Mouse (Mus musculus): ENCODE data around the gene Hspd1.

Gene Hspd1

DNA sequence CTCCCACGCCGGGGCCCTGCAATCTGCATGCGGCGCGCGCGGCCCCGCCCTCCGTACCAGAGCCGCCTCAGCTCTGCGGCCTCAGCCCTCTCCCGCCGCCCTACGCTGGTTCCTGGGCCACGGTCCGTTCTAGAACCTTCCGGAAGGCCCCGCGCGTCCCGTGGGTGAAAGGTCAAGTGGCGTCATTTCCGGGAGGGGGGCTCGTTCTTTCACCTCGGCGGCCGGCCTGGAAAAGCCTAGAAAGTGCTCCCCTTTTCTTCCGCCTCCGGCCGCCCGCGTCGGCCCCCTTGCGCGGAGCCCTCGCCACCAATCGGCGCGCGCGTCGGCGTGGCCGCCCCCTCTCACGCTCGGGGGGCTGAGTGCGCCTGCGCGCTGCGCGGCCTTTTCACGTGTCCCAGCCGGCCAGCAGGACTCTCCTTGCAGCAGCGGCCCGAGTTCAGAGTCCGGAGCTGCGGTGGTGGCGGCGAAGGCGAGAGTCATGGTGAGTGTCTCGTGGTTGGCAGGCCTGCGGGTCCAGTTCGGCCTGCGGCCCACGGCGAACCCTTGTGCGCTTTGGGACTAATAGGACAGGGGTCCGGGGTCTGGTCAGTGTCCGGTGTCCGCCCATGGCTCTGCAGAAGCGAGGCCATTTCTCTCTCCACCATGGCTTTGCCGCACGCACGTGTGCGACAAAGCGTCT lies at the start of gene Hspd1, which contains the start of gene Hspe1:
TSS of gene Hspd1 (minus strand) at position 312 of the 679 bp plus-strand sequence.
TSS of gene Hspe1 (plus strand) at position 201 of the 679 bp plus-strand sequence.
- peak; percentile 99 to 100 for DNase-seq (ENCODE audit: inconsistent age in 2 of 2, low spot score in 1 of 2)

DNA sequence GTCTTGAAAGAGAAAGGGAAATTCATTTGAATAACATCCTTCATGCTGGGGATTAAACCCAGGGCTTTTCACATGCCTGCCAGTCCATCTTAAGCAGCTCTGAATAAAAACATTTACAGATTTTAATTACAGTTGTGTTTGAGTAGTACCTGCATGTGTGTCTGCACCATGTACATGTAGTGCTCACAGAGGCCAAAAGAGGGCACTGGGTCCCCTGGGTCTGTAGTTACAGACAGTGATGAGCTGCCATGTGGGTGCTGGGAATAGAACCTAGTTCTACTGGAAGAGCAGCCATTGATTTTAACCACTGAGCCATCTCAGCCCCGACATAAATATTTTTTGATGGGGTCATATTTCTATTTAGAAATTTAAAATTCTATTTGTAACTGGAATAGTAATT lies 47.8 kb upstream of the Hspd1 start:
- peak in 1 of 2 experiments; percentile 71 for DNase-seq (ENCODE audit: inconsistent age in 2 of 2, low spot score in 1 of 2)

DNA sequence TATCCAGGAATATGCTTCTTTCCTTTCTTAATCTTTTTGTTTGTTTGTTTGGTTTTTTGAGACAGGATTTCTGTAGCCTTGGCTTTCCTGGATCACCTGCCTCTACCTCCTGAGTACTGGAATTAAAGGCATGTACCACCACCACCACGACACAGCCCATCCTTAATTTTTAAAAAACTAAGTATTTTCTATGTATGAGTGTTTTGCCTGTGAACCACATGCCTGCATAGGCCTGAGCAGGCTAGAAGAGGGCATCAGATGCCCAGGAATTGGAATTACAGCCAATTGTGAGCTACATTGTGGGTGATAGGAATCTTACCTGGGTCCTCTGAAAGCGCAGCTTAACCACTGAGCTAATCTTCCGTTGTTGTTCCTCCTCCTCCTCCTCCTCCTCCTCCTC lies 46.3 kb upstream of the Hspd1 start:
- peak in 1 of 2 experiments; percentile 54 for DNase-seq (ENCODE audit: inconsistent age in 2 of 2, low spot score in 1 of 2)

DNA sequence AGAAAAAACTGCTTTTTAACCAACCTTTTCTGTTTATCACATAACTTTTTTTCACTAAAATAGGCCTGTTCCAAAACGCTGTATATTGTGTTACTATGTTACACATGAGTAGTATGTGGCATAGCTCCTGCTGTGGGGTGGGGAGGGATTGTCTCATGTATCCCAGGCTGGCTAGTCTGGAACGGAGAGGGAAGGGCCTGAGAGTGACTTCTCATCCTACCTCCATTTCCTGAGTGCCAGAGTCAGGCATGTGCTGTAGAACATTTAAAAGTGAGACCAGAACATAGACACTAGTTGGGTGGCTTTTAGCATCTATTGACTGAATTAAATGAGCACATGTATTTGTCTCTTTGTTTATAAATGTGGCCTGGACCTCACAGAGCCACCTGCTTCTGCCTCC lies 45.1 kb upstream of the Hspd1 start:
- DNase-seq (ENCODE audit: inconsistent age in 2 of 2, low spot score in 1 of 2) = peak; percentile 27 to 79

DNA sequence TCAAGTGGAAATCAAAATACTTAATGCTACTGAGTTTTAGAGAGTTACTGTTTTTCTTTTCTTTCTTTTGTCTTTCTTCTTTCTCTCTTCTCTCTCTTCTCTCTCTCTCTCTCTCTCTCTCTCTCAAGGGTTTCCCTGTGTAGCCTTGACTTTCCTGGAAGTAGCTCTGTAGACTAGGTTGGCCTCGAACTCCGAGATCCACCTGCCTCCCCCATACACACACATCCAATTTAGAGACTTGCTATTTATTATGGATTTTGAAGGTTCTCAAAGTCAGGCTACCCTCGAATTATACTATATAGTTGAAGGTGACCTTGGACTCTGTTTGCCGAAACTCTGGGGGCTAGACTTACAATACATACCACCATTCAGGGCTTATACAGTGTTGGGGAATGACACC lies 44.3 kb upstream of the Hspd1 start:
- DNase-seq (ENCODE audit: inconsistent age in 2 of 2, low spot score in 1 of 2) = peak in 1 of 2 experiments; percentile 68

DNA sequence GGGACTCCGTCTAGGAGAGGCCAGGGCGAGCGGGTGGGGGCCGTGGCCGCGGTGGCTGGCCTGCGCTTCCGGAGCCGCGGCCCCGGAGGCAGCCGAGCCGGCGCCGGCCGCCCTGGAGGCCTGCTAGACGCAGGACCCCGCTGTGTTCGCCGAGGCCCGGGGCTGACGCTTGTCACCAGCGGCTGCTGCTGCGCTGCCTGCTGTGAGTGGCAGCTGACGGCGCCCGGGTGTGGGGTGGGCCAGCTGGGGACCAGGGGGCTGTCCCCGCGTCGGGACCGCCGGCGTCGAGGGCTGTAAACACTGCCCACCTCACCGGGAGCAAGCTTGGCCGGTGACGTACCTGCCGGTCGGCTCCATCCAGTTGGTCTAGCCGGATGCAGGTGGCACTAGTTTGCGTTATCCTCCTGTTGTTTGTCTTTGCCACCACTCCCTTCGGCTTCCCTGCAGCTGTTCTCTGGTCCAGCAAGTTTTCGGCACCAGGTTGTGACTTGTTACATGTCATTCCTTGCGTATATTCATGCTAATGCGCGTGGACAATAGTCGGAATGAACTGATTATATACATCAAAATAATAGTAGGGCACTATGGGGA lies 43.5 kb upstream of the Hspd1 start:
- DNase-seq (ENCODE audit: inconsistent age in 2 of 2, low spot score in 1 of 2) = no peak

DNA sequence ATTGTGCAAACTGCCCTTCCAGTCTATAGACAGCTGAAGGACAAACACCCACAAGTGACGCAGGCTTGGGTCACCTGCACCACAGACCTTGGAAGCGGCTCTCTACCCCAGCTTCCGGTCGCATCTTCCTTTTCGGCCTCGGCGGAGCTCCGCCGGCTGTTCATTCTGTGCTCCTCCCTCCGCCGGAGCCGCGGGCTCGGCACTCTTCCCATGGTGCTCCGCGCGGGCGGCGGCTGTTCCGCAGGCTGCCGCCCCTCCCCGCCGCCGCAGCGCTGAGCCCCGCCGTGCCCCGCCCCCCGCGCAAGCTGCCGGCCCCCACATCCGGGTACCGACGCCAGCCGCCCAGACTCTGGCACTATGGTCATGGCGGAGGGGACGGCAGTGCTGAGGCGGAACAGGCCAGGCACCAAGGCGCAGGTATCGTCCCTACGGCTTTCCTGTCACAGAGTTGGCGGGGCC lies 42.9 kb upstream of the Hspd1 start, which contains the start of gene Mob4:
TSS of gene Mob4 (plus strand) at position 289 of the 459 bp plus-strand sequence.
- DNase-seq (ENCODE audit: inconsistent age in 2 of 2, low spot score in 1 of 2) = peak; percentile 94 to 98

DNA sequence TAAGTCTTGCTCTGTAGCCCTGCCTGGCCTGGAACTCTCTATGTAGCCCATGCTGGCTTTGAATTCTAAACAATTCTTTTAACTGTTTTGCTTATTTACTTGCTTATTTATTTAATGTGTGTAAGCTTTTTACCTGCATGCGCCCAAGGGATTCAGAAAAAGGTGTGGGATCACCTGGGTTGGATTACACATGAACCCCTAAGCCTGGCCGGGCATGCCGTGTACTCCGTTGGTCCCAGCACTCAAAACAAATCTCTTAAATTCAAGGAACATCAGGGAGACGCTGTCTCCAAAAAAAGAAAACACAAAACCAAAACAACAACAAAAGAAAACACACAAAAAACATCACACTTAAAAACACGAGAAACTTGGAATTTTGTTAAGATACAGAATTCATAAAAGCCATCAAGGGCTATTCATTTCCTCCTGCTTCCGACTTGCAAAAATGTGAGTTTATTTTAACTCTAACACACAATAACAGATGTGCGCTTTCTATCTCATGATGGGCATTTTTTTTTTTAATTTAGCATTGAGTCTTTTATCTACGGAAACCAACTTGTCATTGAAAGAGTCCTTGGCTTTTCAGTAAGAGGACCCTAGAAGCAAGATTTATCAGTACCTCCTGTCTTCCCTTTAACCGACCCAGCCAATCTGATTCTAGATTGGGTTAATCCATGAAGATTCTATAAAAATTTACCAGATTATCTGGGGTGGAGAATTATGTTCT lies 42.3 kb upstream of the Hspd1 start:
- DNase-seq (ENCODE audit: inconsistent age in 2 of 2, low spot score in 1 of 2) = peak in 1 of 2 experiments; percentile 70

DNA sequence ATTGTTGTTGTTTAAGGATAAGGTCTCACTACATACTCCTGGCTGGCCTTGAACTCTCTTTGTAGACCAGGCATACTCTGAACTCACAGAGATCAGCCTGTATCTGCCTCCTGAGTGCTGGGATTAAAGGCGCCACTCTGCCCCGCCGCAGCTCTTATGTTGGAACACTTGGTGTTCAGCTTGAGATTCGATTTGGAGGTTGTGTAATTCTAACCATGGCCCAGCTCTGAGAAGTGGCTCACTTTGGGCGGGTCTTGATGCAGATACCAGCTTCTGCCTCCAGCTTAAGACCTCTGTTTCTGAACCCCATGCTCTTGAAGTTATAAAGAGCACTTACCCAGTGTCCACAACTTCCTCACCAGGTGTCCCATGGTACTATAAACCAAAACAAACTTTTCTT lies 41.7 kb upstream of the Hspd1 start:
- peak in 1 of 2 experiments; percentile 75 for DNase-seq (ENCODE audit: inconsistent age in 2 of 2, low spot score in 1 of 2)

DNA sequence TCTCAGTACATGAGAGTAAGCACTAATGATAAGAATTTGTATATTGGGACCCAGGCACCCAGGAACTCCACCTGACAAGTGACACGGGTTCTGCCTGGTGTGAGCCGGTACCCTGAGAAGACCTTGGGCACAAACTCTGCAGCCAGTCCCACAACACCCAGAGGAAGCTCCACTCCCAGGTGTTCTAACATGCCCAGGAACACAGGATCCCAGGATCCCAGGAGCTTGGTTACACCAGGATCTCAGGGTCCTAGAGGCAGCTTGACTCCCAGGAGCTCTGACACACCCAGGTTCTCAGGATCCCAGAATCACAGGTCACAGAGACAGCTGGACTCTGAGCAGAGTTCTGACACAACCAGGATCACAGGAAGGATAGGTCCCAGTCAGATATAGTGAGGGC lies 36.1 kb upstream of the Hspd1 start:
- peak in 1 of 2 experiments; percentile 76 for DNase-seq (ENCODE audit: inconsistent age in 2 of 2, low spot score in 1 of 2)

DNA sequence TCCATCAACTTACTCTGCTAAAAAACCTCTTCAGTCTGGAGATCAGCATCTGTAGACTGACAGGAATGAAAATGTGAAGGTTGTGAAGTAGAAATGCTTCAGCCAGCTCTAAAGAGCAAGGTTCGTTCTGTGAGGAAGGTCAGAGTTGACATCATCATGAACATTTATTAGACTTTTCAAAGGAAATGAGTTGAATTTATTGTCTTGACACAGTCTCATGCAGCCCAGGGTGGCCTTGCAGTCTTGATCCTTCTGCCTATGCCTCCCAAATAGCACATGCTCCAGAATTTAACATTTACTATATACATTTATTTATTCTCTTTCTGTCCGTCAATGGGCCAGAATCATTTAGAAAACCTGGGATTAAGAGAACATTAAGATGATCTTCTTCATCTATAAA lies 35.5 kb upstream of the Hspd1 start:
- DNase-seq (ENCODE audit: inconsistent age in 2 of 2, low spot score in 1 of 2) = peak; percentile 75 to 86

DNA sequence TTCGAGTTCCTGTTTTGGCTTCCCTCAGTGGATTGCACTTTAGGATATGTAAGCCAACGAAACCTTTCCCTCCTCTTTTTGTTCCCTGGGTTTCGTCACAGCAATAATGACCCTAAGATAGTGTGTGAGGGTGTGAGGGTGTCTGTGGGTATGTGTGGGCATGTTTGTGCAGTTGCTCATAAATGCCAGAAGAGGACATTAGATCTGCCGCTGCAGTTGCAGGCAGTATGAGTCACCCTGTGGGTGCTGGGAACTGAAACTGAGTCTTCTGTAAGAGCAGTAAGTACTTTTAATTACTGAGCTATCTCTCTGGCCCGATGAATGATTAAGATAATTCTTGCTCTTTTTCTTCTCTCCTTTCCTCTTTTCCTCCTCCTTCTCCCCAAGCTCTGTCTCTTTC lies 35.0 kb upstream of the Hspd1 start:
- DNase-seq (ENCODE audit: inconsistent age in 2 of 2, low spot score in 1 of 2) = peak; percentile 55 to 88

DNA sequence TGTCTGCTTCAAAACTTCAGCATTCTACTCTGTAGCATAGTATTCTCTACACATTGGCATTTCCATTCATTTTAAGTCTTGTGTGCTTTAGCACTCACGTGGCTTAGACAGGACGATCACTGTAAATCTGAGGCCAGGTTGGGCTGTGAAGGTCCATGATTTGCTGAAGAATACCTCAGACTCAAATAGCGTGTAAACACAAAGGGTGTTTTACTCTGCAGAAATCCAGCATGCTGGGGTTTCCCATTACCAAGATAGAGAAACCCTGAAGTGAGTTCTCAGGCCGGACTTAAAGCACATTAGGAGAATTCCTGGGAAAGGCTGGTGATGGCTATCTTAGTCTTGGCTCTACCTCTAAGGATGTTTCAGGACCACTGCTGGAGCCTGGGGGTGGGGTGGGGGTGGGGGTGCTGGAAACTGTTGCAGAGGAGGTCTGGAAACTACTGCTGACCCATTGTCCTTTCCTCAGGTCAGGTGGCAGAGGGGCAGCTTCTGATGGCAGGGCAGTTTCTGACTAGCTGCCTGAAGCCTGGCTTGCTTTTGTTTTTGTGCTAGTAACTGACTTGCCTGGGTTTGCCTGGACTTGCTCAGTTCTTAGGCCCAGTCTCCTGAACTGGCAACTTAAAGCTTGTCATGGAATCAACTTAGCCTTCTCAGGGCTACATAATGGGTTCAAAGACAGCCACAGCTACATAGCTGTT lies 21.2 kb upstream of the Hspd1 start:
- DNase-seq (ENCODE audit: inconsistent age in 2 of 2, low spot score in 1 of 2) = no peak

DNA sequence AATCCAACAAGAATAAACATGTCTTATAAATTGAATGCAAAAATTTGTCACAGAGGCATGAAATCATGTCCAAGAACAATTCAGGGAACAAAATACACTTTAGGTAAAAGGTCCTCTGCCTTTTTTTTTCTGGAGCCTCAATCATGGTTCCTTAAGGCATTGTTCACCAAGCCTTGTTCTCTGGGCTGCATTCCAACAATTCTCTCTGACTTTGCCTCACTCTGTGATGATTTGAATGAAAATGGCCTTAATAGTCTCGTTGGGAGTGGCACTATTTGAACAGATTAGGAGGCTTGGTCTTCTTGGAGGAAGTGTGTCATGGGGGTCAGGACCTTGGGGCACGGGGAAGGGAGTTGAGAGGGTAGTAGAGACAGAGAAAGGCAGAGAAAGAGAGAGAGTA lies 20.4 kb upstream of the Hspd1 start:
- DNase-seq (ENCODE audit: inconsistent age in 2 of 2, low spot score in 1 of 2) = no peak

DNA sequence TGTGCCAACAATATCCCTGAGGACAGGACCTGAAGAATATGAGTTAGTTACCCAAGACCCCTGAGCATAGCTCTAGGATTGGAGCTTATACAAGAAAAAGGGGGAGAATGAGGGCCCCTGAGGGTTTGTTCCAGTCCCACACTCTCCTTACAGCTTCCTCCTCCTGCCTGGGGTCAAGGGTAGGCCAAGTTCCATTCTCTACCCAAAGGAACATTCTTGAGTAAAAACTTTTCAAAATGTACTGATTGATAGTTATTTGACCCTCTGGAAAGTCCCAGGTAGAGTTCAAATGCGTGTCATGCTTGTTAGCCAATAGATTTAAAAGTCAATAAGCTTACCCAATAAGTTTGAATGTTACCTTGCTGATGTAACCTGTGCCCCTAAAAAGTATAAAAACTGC lies 19.6 kb upstream of the Hspd1 start:
- DNase-seq (ENCODE audit: inconsistent age in 2 of 2, low spot score in 1 of 2) = no peak

DNA sequence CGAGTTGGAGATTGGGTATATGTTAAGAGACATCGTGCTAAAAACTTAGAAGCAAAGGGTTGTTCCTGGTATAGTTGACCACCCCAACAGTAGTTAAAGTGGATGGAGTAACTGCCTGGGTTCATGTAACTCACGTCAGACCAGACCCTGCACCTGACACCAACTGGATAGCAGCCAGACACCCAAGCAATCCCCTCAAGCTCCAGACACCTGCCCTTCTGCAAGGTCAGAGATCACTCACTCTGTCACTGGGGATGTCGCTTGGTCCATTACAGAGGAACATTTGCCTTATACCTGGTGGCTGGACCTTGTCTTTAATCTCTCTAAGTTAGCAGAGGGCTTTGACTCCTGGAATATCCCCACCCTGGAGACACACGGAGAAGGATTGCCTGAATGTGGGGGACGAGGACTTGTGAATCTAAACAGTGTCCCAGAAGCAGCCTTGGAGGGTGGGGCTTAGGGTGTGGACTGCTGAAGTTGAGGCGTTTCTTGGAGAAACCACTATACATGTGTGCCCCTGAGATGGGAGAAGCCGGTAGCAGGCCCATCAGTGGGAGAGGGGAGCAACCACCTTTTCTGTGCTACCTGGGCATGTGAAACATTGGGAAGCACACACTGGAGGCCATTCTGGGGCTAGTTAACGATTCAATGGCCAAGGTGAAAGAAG lies 19.0 kb upstream of the Hspd1 start:
- no peak for DNase-seq (ENCODE audit: inconsistent age in 2 of 2, low spot score in 1 of 2)

DNA sequence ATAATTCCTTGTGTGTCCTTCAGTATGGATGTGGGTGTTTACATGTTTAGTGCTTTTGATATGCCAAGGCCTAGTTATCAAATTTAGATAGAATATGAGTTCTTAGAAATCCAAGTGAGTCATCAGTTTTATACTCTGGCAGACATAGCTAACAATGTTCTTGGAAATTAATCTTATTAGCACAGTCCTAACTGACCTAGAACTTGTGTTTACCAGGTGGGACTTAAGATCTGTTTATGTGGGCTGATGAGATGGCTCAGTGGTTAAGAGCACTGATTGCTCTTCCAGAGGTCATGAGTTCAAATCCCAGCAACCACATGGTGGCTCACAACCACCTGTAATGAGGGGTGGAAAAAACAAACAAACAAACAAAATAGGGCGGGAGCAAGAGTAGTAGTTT lies 4.4 kb upstream of the Hspd1 start:
- peak in 1 of 2 experiments; percentile 78 for DNase-seq (ENCODE audit: inconsistent age in 2 of 2, low spot score in 1 of 2)

DNA sequence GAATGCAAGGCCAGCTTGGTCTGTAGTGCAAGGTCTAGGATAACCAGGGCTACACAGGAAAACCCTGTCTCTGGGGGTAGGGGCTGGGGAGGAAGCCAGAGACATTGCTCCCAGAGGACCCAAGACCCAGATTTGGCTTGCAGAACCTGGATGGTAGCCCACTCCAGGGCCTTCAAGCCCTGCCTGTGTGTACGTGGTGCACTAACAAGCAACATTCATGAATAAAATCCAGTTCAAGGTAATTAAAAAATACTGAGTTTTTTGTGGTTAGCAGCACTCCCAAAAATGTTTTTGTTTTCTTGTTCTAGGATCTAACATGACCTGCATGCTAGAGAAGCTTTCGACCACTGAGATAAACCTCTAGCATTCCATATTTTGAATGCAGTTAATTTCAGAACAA lies 4.0 kb upstream of the Hspd1 start:
- peak; percentile 34 to 89 for DNase-seq (ENCODE audit: inconsistent age in 2 of 2, low spot score in 1 of 2)

DNA sequence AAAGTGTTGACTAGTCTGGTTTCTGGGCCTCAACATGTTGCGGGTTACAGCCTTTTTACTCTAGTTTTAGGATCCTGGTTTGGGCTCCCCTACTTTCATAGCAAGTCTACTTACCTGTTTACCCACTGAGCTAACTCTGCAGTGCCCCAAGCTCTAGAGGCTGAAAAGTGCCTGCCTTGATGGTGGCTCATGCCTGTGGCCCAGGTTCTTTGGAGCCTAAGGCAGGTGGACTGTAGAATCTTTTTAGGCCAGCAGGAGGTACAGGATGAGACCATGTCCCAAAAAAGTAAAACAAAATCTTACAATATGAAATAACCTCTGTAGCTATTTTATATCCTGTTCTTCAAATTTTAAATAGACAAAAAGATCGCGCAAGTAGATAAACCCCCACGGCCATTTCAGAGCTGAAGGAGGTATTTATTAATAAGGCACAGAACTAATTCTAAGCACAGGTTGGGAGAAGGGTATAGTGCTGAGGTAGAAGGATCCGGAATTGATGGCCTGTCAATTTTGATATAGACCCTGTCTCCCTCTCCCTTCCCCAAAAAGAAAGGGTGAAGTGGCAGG lies 1.5 kb upstream of the Hspd1 start:
- DNase-seq (ENCODE audit: inconsistent age in 2 of 2, low spot score in 1 of 2) = peak; percentile 34 to 81

Data from adrenal gland, adult (tissue).